Mouse (Mus musculus): ENCODE results near the gene 4933414I15Rik. TPM values are rescaled to one million over a fixed set of nuclear protein-coding genes. Genes with fewer than 3 reads are reported as not detected.

The 4933414I15Rik gene
- total RNA-seq, 2 experiments from 2014 or later = not detected

Other genes with a start within 250 kb of the 4933414I15Rik start
- not detected in 2 replicates for gene Zfp354c, start 116.0 kb downstream of the 4933414I15Rik start, total RNA-seq (2015; ENCODE audit: low replicate concordance)
- gene Zfp354c, start 116.0 kb downstream of the 4933414I15Rik start, total RNA-seq (2017; ENCODE audit: low replicate concordance) = 0.84 TPM in 1 of 2 replicates, not detected in the other
- not detected in 2 replicates for gene Zfp879, start 102.2 kb downstream of the 4933414I15Rik start, total RNA-seq (2015; ENCODE audit: low replicate concordance)
- gene Zfp879, start 102.2 kb downstream of the 4933414I15Rik start, total RNA-seq (2017; ENCODE audit: low replicate concordance) = not detected in 2 replicates
- gene Grm6, start 93.1 kb downstream of the 4933414I15Rik start, total RNA-seq (2015; ENCODE audit: low replicate concordance) = 2.3 TPM in 1 of 2 replicates, not detected in the other
- not detected in 2 replicates for gene Grm6, start 93.1 kb downstream of the 4933414I15Rik start, total RNA-seq (2017; ENCODE audit: low replicate concordance)
- not detected in 2 replicates for gene Zfp454, start 56.1 kb downstream of the 4933414I15Rik start, total RNA-seq (2015; ENCODE audit: low replicate concordance)
- not detected in 2 replicates for gene Zfp454, start 56.1 kb downstream of the 4933414I15Rik start, total RNA-seq (2017; ENCODE audit: low replicate concordance)
- gene Zfp2, start 27.6 kb downstream of the 4933414I15Rik start, total RNA-seq (2015; ENCODE audit: low replicate concordance) = 0.63 TPM in 1 of 2 replicates, not detected in the other
- 0.56 TPM in 1 of 2 replicates, not detected in the other for gene Zfp2, start 27.6 kb downstream of the 4933414I15Rik start, total RNA-seq (2017; ENCODE audit: low replicate concordance)
- not detected in 2 replicates for gene Zfp354b, start 12.1 kb downstream of the 4933414I15Rik start, total RNA-seq (2015; ENCODE audit: low replicate concordance)
- not detected in 2 replicates for gene Zfp354b, start 12.1 kb downstream of the 4933414I15Rik start, total RNA-seq (2017; ENCODE audit: low replicate concordance)
- gene Prop1, start 10.0 kb upstream of the 4933414I15Rik start, total RNA-seq (2015; ENCODE audit: low replicate concordance) = not detected in 2 replicates
- not detected in 2 replicates for gene Prop1, start 10.0 kb upstream of the 4933414I15Rik start, total RNA-seq (2017; ENCODE audit: low replicate concordance)
- gene Olfr1378, start 22.8 kb upstream of the 4933414I15Rik start, total RNA-seq (2015; ENCODE audit: low replicate concordance) = not detected in 2 replicates
- gene Olfr1378, start 22.8 kb upstream of the 4933414I15Rik start, total RNA-seq (2017; ENCODE audit: low replicate concordance) = not detected in 2 replicates
- gene Olfr1377, start 38.2 kb upstream of the 4933414I15Rik start, total RNA-seq (2015; ENCODE audit: low replicate concordance) = not detected in 2 replicates
- not detected in 2 replicates for gene Olfr1377, start 38.2 kb upstream of the 4933414I15Rik start, total RNA-seq (2017; ENCODE audit: low replicate concordance)
- not detected in 2 replicates for gene Olfr51, start 59.8 kb upstream of the 4933414I15Rik start, total RNA-seq (2015; ENCODE audit: low replicate concordance)
- gene Olfr51, start 59.8 kb upstream of the 4933414I15Rik start, total RNA-seq (2017; ENCODE audit: low replicate concordance) = not detected in 2 replicates
- not detected in 2 replicates for gene Olfr54, start 70.5 kb upstream of the 4933414I15Rik start, total RNA-seq (2015; ENCODE audit: low replicate concordance)
- gene Olfr54, start 70.5 kb upstream of the 4933414I15Rik start, total RNA-seq (2017; ENCODE audit: low replicate concordance) = not detected in 2 replicates
- gene Olfr1375, start 104.3 kb upstream of the 4933414I15Rik start, total RNA-seq (2015; ENCODE audit: low replicate concordance) = not detected in 2 replicates
- not detected in 2 replicates for gene Olfr1375, start 104.3 kb upstream of the 4933414I15Rik start, total RNA-seq (2017; ENCODE audit: low replicate concordance)
- gene Zfp354a, start 115.5 kb upstream of the 4933414I15Rik start, total RNA-seq (2015; ENCODE audit: low replicate concordance) = 0.21 TPM in 1 of 2 replicates, not detected in the other
- gene Zfp354a, start 115.5 kb upstream of the 4933414I15Rik start, total RNA-seq (2017; ENCODE audit: low replicate concordance) = not detected in 2 replicates